Mouse (Mus musculus) frontal cortex, postnatal 25 days (tissue): ENCODE data around the gene Ifrd2.

Source experiments
- DNase-seq, 2 experiments: peaks; one replicate each; pipeline ENCODE4 v3.0.0; 2022; ENCODE audit warnings: low spot score in 2 of 2

The Ifrd2 gene

GRCm38 (mm10) chr9:107637070-107637469 lies 49.6 kb downstream of the Ifrd2 start:
- DNase-seq, result no peak

- DNase-seq, result no peak
Measured at GRCm38 (mm10) chr9:107640257-107640772, 52.9 kb downstream of the Ifrd2 start.

GRCm38 (mm10) chr9:107641666-107642065 lies 54.2 kb downstream of the Ifrd2 start:
- no peak for DNase-seq
